Mouse (Mus musculus): Measurements from ENCODE around the gene Rgl1.

Gene Rgl1

DNA sequence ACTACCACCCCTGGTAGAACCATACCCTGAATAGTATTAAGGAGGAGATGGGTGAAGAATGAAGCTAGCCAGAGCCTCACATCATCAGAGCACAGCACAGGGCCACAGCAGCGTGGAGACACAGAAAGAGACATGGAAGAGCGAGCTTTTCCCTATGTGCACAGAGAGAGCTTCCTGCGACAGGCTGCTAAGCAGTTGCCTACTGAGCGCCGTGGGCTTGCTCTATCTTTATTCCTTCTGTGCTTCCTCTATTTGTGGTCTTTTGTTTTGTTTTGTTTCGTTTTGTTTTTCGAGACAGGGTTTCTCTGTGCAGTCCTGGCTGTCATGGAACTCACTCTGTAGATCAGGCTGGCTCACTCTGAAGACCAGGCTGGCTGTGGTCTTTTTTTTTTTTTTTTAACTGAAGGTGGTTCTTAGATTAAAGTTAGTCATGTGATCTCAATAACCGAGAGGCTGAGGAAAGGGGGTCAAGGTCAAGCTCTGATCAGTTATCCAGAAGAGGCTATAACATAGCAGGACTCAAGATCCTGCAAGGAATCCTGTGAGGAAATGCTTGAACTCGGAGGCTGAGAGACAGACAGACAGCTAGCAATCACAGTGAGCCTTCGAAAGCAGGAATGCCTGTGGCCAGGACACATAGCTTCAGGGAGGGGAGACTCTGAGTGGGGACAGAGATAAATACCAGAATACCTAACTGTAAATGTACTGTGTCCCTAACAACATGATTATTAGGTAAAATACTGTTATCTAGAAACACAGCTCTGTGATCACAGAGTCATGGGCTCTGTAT is 150.0 kb downstream of the Rgl1 start:
- no peak for DNase-seq (ENCODE audit: low read depth, low spot score)

DNA sequence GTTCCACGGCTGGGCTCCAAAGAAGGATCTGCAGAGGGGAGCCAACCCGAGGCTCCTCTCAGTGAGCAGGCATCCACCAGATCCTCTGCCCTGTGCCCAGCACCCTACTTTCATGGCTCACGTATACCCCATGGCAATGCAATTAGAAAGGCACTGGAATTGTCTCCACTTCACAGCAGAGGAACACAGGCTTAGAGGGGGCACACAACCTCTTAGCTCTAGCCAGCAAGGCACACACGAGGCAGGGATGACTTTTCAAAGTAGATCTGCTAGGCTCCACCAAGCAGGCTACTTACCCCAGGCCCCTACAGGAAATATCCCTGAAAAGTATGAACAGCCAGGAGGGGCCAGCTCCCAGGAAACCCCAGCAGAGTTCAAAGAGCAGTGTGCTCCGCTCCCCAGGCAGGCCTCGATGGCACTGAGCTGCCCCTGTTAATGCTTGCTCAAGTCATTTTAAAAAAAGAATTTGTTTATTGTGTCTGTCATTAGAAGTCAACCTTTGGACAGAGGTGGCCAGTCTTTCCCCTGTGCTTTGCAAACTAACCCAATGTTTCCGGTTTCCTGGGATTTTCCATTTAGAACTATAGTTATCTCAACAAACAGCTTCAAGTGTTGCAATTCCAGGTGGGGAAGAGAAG is 151.3 kb downstream of the Rgl1 start:
- DNase-seq (ENCODE audit: low read depth, low spot score): no peak

DNA sequence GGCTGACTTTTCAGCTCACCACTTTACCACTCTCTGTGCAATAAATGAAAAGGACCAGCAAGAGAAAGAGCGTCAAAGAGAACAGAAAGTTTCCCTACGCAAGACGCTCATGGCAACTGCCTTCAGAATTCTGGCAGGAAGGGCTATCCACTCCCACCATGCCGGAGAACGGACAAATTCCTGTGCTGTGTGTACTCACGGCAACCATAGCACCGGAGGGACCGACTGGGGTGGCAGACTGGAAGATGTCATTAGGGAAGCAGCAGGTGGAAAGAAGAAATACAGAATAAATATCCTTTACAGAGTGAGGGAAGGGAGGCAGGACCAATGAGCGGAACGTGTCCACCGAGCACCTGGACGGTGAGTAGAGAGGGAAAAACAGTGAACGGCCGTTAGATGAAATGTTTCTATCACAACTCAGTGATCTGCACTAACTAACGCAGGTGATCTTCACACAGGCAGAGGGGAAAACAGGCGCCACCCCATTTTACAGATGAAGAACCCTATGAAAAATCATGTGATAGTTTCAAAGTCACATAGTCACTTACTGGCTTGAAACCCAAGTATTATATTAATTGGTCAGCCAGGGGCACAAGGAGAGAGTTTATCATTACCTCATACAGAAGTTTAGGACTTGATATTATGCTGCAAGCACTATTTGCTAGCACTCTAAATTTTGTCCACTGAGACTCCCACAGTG is 152.8 kb downstream of the Rgl1 start:
- no peak for DNase-seq (ENCODE audit: low read depth, low spot score)

DNA sequence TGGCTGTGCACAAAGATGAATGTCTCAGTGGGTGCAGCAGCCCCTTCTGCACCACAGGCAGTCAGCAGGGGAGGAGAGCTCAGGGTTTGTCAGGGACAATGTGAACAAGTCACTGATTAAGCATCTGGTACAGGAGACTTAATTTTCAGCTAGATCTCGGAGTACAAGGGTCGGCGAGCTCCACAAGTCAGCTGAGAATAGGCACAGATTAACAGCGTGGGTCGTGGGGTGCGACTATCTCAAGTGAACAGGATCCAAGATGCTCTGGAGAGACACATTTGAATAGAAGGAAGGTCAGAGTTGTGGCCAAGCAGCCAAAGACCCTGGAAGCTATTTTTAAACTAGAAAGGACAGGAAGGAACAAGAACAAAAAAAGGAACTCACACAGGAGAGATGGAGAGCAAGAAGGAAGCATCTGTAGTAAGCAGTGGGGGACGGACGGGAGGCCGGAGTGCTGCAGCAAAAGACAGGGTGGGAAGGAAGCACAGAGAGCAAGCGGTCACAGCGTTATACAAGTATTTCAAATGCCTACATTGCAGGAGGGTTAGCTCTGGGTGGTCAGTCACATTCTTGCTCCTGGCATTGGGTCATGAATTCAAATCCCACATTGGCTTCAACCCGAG is 153.5 kb downstream of the Rgl1 start:
- DNase-seq (ENCODE audit: low read depth, low spot score): no peak

DNA sequence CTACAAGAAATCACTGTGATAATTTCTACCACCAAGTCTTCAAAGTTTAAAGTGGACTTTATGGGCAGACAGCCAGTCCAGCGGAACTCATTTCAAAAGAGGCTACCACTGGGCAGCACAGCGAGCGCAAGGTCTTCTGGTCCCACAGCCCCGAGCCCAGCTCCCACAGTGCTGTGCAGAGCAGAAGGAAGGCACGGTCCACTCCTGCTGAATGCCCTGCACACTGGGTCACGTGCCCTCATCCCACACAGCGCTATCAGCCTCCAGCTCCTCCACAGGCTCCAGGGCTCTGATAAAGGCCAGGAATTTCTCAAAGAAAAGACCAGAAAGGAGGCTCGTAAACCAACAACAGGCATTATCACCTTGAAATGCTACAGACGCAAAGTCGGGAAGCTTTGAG is 156.6 kb downstream of the Rgl1 start:
- no peak for DNase-seq (ENCODE audit: low read depth, low spot score)

DNA sequence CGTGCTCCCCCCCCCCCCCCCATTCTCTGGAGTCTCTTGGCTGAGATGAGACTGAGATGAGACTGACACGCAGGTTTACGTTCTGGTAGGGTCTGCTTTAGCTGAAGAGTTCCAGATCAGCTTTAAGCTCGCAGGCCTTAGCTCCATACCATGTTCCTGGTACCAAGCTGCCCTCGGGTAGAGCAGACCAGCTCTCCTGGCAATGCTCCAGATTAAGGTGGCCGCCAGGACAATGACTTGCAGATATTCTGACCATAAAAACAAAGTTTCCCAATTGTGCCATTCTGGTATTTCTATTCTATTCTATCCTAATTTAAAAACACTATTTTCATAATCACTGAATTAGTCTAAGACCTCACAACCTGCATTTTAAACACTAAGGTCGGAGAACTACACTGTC is 157.1 kb downstream of the Rgl1 start:
- DNase-seq (ENCODE audit: low read depth, low spot score): no peak

DNA sequence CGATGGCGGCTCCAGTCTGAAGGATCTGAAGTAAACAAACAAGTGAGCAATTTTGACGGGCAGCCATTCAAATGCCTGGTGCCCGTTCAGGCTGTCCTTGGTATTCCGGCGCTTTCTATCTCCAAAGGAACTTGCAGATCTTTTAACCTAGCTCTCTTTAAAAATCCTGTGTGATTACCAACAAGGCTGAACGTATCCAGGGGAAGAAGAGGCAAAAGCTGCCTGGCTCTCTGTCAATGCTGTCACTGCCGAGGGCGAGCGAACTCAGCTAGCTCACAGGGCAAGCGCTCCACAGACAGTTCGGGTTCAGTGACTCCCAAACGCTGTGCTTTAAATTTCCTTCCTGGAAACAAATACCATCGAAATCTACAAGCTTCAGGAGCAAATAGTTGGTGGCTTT is 158.4 kb downstream of the Rgl1 start:
- DNase-seq (ENCODE audit: low read depth, low spot score): no peak

DNA sequence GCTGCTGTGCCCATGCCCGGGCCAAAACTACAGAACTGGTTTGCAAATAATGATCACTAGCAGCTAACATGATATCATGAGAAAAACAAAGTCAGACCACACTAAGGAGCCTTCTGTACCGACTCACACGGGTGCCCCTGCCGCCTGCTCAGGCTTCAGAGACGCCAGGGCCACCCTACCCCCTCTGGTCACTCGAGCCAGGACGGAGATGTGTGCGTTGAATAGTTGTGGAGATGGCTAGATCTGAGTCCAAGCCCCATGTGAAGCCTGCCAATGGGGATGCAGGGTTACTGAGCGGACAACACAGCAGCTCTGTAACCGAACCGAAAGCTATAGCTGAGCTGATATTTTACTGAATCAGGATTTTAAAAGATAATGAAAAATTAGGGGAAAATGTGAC is 159.4 kb downstream of the Rgl1 start:
- DNase-seq (ENCODE audit: low read depth, low spot score): no peak

DNA sequence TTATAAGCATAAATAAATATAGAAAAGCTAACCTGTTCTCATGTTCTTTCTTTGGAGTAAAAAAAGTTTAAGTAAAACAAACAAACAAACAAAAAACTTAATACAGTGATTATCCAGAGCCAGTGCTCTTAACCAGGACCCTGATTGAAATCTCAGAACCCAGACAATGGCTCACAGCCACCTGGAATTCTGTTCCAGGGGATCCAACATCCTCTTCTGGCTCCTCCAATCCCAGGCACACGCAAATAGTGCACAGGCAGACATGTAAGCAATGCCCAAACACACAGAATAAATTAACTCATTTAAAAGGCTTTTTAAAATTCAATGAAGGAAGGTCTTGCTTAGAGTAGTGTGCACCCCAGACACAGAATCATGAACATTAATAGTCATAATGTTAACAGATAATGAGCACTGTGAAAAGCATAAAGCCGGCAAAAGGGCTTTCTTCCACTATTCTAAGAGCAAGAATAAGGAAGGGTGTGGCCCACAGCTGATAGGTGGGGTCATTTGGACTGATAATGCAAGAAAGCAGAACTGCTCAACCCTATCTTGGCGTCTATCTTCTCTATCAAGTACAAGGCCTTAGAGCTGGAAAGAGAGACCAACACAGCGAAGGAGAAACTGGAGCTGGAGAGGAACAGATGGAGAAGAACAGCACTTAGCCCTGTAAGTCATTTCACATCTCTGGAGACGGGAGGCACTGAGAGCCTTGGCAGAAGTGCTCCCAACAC is 160.1 kb downstream of the Rgl1 start:
- no peak for DNase-seq (ENCODE audit: low read depth, low spot score)

DNA sequence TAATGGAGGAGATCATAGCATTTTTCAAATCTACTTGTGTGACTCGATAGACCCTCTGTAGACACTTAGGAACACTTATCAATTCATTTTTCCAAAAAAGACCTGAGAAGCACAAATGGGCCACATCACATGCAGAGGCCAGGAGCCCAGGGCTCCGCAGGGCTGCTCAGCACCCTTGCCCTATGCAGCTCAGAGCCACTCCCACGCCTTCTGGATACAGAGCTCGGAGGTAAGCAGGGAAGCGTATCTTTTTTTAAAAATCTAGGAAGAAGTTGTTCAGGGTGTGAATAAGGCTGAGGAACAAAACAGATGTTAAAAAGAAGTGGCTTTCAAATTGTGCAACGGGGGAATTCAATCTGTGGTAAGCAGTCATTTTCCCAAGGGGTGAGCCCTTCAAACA is 162.0 kb downstream of the Rgl1 start:
- DNase-seq (ENCODE audit: low read depth, low spot score): no peak

DNA sequence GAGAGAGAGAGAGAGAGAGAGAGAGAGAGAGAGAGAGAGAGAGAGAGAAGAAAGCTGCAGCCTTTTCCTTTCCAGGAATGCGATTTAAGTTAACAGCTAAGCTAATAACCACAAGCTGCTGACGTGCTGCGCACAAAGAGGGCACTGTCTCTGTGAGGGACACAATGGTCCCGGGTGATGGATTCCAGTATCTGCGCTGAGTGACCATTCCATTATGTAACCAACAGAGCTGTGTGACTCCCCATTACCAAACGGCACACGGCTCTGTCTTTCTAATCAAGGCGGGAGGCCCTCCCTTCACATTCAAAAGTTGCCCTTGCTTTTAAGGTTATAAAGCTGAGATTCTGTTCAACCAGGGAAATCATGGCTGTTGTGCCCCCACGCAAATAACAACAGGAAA is 162.5 kb downstream of the Rgl1 start:
- no peak for DNase-seq (ENCODE audit: low read depth, low spot score)

DNA sequence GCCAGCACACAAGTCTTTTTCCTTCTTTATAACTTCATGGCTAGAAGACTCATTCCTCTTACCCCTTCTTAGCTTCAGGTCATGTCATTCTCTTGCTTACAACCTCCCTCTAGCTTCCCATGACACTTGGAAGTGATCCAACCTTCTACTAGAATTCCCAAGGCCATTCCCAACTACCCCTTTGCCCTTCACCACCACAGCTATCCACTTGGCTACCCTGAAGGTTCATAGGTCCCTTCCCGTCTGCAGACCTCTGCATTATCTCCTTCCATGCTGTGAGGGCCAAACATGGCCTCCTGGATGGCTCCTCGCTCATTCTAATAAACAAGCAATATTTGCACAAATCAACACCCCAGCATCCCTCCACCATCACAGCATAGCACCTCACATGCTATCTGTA is 165.7 kb downstream of the Rgl1 start:
- no peak for DNase-seq (ENCODE audit: low read depth, low spot score)

DNA sequence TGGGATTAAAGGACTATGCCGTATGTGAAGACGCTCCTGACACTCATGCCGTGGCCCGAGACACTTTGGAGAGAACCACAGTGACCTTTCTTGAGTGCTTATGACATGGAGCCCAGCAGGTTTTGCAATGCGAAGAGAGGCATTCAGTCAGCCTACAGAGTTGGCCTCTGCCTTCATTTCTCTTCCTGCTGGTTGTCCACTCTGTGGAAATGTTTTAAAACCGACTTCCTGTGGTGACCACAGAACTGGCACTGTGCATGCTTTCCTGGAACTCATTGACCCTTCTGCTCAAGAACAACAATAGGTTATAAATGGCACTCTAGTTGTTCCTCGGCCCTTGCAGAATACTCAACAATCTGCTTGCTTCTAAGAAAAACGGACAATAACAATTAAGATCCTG is 166.8 kb downstream of the Rgl1 start:
- no peak for DNase-seq (ENCODE audit: low read depth, low spot score)

DNA sequence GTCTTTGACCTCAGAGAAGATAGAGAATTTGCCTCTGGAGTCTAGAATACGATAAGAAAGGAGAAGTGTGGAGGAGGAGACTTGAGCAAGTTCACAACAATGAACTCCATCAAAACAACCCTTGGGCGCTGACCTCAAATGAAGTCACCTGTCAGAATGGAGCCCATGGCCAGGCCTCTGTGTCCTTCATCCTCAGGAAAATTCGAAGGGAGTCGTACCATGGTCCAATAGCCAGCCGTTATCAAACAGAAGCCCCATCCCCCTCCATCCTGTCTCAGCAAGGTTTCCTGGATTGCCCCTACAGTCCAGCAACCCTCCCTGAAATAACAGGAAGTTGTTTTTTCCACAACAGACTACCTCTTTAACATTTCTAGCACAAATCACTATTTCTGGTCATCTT is 171.5 kb downstream of the Rgl1 start:
- no peak for DNase-seq (ENCODE audit: low read depth, low spot score)

DNA sequence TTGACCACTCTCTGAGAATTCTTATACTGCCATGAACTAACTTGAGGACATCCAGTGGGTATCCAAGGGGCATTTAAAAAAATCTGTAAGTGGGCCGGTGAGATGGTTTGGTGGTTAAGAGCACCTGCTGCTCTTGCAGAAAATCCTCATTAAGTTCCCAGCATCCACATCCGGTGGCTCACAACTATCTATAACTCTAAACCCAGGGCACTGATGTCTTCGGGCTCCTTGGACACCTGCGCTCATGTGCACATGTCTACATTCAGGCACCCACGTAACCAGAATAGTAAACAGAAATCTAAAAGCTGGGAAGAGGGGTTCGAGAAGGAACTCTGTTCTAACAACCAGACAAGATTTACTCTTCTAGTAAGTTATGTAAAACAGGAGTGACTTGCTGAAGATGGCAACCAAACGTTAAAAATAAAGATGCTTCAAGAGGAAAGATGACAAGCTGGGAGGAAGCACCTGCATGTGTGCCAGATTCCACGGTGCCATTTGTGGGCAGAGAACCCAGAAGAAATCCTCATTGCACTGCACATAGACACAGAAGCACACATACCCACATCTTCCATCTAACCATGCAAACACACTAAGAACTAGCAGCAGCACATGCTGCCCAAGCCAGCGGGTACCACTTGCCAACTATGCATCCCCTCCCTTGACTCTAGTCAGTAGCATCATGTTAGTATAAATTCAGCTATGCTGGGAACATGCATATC is 172.2 kb downstream of the Rgl1 start:
- DNase-seq (ENCODE audit: low read depth, low spot score): peak; percentile 54

DNA sequence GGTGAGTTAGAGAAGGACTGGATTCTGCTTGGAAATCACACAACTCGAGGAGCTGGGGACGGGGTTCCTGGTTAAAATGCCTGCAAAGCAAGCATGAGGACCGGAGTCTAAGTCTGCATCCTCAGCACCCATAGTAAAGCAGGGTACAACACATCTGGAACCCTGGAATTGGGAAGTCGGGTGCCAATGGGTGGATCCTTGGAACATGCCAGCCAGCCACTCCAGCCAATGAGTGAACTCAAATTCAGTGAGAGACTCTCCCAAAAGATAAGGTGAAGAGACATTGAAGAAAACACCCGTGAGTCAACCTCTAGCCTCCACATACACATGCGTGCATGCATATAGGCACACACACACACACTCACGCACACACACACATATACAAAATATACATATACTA is 172.8 kb downstream of the Rgl1 start:
- DNase-seq (ENCODE audit: low read depth, low spot score): no peak

DNA sequence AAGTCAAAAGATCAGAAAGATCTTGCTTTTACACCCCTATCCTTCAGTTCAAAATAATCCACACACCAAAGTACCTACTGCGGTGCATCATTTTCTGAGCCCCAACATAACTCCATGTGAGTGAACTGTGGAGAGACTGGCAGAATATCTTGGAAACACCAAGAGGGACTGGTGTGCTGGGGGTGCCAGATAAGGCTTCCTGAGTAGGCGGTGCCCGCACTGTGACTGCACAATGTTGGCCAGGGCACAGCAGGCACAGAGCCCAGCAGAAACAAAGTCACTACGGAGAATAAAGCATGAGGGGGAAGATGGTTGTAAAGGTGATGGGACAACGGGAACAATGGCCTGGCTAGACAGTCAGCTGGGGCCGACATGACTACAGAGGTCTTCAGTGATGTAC is 173.5 kb downstream of the Rgl1 start:
- no peak for DNase-seq (ENCODE audit: low read depth, low spot score)

DNA sequence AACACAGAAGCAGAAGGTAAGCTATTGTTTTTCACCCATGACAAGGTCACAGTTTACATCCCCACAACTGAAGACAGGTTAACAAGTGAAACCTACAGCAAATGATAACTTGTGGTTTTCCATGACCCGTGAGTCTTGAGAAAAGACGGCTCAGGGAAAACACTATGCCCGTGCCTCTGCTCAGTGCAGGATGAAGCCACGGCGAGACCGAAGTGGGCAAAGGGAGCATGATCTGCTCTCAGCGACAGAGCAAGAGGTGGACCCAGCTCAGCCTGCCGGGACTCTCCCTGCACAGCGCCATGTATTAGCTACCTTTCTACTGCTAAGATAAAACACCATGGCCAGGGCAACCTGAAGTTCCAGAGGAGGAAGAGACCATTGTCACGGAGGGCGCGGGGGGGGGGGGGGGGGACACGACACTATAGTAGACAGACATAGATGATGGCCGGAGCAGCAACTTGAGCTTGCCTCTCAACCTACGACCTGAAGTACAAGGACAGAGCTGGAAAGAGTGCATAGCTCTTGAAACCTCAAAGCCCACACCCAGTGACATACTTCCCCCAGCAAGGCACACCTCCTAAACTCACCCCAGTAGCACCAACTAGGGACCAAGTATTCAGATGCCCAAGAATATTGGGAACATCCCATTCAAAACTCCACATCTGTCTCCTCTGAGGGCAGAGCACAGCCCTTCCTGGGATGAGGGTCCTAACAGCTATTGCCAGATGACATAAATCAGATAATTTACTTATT is 174.2 kb downstream of the Rgl1 start:
- no peak for DNase-seq (ENCODE audit: low read depth, low spot score)

DNA sequence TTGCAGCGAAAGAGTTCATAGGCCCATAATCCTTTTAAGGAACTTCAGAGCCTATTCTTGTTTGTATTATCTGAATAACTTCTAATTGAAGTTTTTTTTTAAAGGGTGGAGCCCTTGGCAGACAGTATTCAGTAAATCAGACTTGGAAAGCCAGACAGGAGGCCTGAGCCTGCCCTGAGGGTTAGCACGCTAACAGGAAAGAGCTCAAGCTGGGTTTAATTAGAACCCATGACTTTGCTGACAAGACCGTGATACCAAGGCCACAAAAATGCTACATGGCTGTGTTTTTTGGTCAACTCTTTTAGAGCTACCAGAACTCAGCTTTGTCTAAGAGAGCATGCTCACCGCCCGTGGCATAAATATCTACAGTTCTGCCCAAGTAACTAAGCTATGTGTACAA is 175.8 kb downstream of the Rgl1 start:
- no peak for DNase-seq (ENCODE audit: low read depth, low spot score)

DNA sequence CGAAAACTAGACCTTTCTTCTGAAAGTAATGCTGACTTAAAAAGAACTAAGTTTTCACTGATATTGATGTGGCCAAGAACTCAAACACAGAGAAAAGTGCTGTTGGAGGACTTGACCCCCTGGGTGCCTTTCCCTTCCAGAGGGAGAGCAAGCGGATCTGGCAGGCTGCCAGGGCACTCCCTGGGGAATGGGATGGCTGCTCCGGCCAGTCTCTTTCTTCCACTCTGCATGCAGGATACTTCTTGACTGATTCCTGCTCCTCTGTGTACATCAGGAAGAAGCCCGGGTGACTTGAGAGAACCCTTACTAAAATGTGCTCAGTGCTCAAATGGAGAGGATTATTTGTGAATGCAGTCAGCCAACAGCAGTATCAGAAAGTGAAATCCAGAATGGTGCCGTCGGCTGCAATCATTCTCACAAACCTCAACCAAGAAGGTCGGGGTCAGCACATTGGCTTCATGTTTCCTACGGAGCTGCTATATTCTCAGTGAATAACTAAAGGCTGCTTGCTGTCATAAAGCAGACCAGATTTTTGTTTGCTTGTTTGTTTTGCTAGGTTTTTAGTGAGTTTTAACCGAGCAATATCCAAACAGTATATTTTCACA is 176.7 kb downstream of the Rgl1 start:
- DNase-seq (ENCODE audit: low read depth, low spot score): no peak
